Mouse (Mus musculus): ENCODE results near the gene Nck2. TPM values are rescaled to one million over a fixed set of nuclear protein-coding genes. Genes with fewer than 3 reads are reported as not detected.

The Nck2 gene
- polyA plus RNA-seq, 1 experiment = 28.5 TPM

GRCm38 (mm10) chr1:43492803-43493437, 48.5 kb downstream of the Nck2 start:
- no peak overlapping the region for H3K27ac ChIP-seq (ENCODE audit: insufficient read depth, low read length)
- H3K4me1 ChIP-seq (ENCODE audit: control insufficient read depth, insufficient read depth, low read length) = no peaks in the 10 kb centered on the region; the same call in 1 of the 2 replicates
- H3K4me3 ChIP-seq (ENCODE audit: insufficient read depth, low read length) = no peak overlapping the region
- TF ChIP-seq CTCF (IDR thresholded peaks at IDR 0.05; ENCODE audit: borderline replicate concordance, insufficient read depth, low read length) (no peak), POLR2A (IDR thresholded peaks at IDR 0.05; ENCODE audit: low read depth, low read length) (no peak)

GRCm38 (mm10) chr1:43496051-43496450, 51.7 kb downstream of the Nck2 start:
- Histone ChIP-seq H3K27ac (ENCODE audit: insufficient read depth, low read length) (no peak overlapping the region), H3K4me1 (ENCODE audit: control insufficient read depth, insufficient read depth, low read length) (no peaks in the 10 kb centered on the region; the same call in 1 of the 2 replicates), H3K4me3 (ENCODE audit: insufficient read depth, low read length) (no peak overlapping the region)
- TF ChIP-seq CTCF (IDR thresholded peaks at IDR 0.05; ENCODE audit: borderline replicate concordance, insufficient read depth, low read length) (no peak), POLR2A (IDR thresholded peaks at IDR 0.05; ENCODE audit: low read depth, low read length) (no peak)

GRCm38 (mm10) chr1:43496993-43497392, 52.6 kb downstream of the Nck2 start:
- no peak overlapping the region for H3K4me3 ChIP-seq (ENCODE audit: insufficient read depth, low read length)
- H3K4me1 ChIP-seq (ENCODE audit: control insufficient read depth, insufficient read depth, low read length) = no peaks in the 10 kb centered on the region; the same call in 1 of the 2 replicates
- TF ChIP-seq CTCF (IDR thresholded peaks at IDR 0.05; ENCODE audit: borderline replicate concordance, insufficient read depth, low read length) (no peak), POLR2A (IDR thresholded peaks at IDR 0.05; ENCODE audit: low read depth, low read length) (no peak)
- H3K27ac ChIP-seq (ENCODE audit: insufficient read depth, low read length) = no peak overlapping the region

GRCm38 (mm10) chr1:43497951-43498350, 53.6 kb downstream of the Nck2 start:
- H3K4me1 ChIP-seq (ENCODE audit: control insufficient read depth, insufficient read depth, low read length) = peaks cover 2% of the 10 kb centered on the region; the same call in 1 of the 2 replicates
- no peak overlapping the region for H3K27ac ChIP-seq (ENCODE audit: insufficient read depth, low read length)
- no peak for TF ChIP-seq CTCF (IDR thresholded peaks at IDR 0.05; ENCODE audit: borderline replicate concordance, insufficient read depth, low read length)
- TF ChIP-seq POLR2A (IDR thresholded peaks at IDR 0.05; ENCODE audit: low read depth, low read length) = no peak
- H3K4me3 ChIP-seq (ENCODE audit: insufficient read depth, low read length) = no peak overlapping the region

GRCm38 (mm10) chr1:43500121-43500520, 55.7 kb downstream of the Nck2 start:
- TF ChIP-seq POLR2A (IDR thresholded peaks at IDR 0.05; ENCODE audit: low read depth, low read length) = no peak
- TF ChIP-seq CTCF (IDR thresholded peaks at IDR 0.05; ENCODE audit: borderline replicate concordance, insufficient read depth, low read length) = no peak
- Histone ChIP-seq H3K4me3 (ENCODE audit: insufficient read depth, low read length) (no peak overlapping the region), H3K4me1 (ENCODE audit: control insufficient read depth, insufficient read depth, low read length) (peaks cover 6% of the 10 kb centered on the region), H3K27ac (ENCODE audit: insufficient read depth, low read length) (no peak overlapping the region)

- H3K27ac ChIP-seq (ENCODE audit: insufficient read depth, low read length) = no peak overlapping the region
- H3K4me3 ChIP-seq (ENCODE audit: insufficient read depth, low read length) = no peak overlapping the region
- H3K4me1 ChIP-seq (ENCODE audit: control insufficient read depth, insufficient read depth, low read length) = peaks cover 6% of the 10 kb centered on the region
- TF ChIP-seq CTCF (IDR thresholded peaks at IDR 0.05; ENCODE audit: borderline replicate concordance, insufficient read depth, low read length) (no peak), POLR2A (IDR thresholded peaks at IDR 0.05; ENCODE audit: low read depth, low read length) (no peak)
These were observed 57.0 kb downstream of the Nck2 start for GRCm38 (mm10) chr1:43501143-43501919.

- Histone ChIP-seq H3K4me3 (ENCODE audit: insufficient read depth, low read length) (no peak overlapping the region), H3K4me1 (ENCODE audit: control insufficient read depth, insufficient read depth, low read length) (peaks cover 6% of the 10 kb centered on the region), H3K27ac (ENCODE audit: insufficient read depth, low read length) (no peak overlapping the region)
- no peak for TF ChIP-seq CTCF (IDR thresholded peaks at IDR 0.05; ENCODE audit: borderline replicate concordance, insufficient read depth, low read length)
- TF ChIP-seq POLR2A (IDR thresholded peaks at IDR 0.05; ENCODE audit: low read depth, low read length) = no peak
These were observed 57.8 kb downstream of the Nck2 start for GRCm38 (mm10) chr1:43501920-43502791.

GRCm38 (mm10) chr1:43502792-43503146, 58.4 kb downstream of the Nck2 start:
- H3K4me1 ChIP-seq (ENCODE audit: control insufficient read depth, insufficient read depth, low read length) = peaks cover 6% of the 10 kb centered on the region
- H3K4me3 ChIP-seq (ENCODE audit: insufficient read depth, low read length) = no peak overlapping the region
- no peak overlapping the region for H3K27ac ChIP-seq (ENCODE audit: insufficient read depth, low read length)
- TF ChIP-seq CTCF (IDR thresholded peaks at IDR 0.05; ENCODE audit: borderline replicate concordance, insufficient read depth, low read length) (no peak), POLR2A (IDR thresholded peaks at IDR 0.05; ENCODE audit: low read depth, low read length) (no peak)

GRCm38 (mm10) chr1:43503261-43503660, 58.9 kb downstream of the Nck2 start:
- TF ChIP-seq CTCF (IDR thresholded peaks at IDR 0.05; ENCODE audit: borderline replicate concordance, insufficient read depth, low read length) (no peak), POLR2A (IDR thresholded peaks at IDR 0.05; ENCODE audit: low read depth, low read length) (no peak)
- no peak overlapping the region for H3K27ac ChIP-seq (ENCODE audit: insufficient read depth, low read length)
- peaks cover 6% of the 10 kb centered on the region for H3K4me1 ChIP-seq (ENCODE audit: control insufficient read depth, insufficient read depth, low read length)
- no peak overlapping the region for H3K4me3 ChIP-seq (ENCODE audit: insufficient read depth, low read length)
